Mouse (Mus musculus): Measurements from ENCODE around the gene Ccdc194.

Ccdc194 gene

DNA sequence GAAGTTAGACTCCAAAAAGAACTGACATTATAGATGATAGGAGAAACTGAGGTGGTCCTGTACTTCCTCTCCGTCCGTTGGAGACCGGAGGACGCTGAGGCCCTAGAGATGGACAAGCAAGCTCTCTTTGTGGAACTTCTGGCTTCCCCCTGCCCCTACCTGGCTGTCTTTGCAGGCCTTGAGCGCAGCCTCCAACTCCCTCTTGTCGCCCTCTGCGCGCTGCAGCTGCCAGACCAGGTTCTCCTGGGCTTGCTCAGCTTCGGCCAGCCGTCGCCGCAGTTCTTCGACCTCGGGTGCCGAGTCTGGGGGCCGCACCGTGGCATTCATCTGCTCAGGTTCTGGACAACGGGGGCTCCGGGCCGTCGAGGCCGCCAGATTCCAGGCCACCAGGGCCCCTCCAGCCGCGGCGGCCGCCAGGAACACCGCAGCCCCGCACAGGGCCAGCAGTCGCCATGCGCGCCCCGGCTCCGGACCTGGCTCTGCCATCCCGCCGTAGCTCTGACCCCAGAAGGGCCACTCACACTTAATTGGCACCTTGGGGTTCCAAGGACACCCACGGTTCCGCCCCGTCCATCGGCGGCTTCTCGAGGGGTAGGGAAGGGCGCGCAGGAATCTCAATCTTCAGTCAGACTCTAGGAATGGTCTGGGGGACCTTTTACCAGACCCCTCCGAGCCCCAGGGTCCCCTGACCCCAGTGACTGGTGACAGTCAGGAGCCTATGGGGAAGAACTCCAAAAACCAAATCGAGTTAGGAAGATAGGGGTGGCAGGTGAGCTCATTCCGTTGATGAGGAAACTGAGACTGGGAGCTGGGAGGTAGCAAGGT is at the start of gene Ccdc194:
Gene Ccdc194, minus strand, starts transcription at position 486 of the 825 bp plus-strand sequence.
- no peak for DNase-seq (ENCODE audit: low spot score in 2 of 2)

DNA sequence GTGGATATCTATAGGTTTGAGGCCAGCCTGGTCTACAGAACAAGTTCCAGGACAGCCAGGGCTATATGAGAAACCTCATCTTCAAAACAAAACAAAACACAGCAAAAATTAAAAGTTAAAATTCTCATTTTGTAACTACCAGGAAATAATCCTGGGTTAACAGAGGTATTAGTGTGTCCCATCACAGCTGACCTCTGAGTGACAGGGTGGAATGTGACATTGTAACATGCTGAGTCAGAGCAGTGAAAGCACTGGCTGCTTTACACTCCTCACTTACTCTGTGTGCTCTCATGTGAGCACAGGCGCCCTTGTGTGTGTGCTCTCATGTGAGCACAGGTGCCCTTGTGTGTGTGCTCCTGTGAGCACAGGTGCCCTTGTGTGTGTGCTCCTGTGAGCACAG is 49.5 kb upstream of the Ccdc194 start:
- no peak for DNase-seq (ENCODE audit: low spot score in 2 of 2)

DNA sequence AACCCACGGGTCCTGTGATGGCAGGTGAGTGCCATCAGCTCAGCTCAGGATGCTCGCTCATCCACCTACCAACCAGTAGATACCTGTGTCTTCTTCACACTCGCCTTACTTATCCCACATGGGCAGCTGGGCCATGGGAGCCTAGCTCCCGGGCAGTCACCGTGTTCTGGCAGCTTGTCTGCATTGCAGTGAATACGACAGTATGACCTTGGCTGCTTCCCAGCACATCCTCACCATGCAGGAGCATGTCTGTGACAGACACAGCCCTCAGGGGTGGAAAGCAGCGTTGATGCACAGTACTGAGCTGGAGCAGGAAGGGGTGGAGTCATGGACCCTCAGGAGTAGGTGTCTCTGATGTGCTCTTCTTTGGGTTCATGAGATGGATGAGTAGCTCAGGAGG is 48.9 kb upstream of the Ccdc194 start:
- no peak for DNase-seq (ENCODE audit: low spot score in 2 of 2)

DNA sequence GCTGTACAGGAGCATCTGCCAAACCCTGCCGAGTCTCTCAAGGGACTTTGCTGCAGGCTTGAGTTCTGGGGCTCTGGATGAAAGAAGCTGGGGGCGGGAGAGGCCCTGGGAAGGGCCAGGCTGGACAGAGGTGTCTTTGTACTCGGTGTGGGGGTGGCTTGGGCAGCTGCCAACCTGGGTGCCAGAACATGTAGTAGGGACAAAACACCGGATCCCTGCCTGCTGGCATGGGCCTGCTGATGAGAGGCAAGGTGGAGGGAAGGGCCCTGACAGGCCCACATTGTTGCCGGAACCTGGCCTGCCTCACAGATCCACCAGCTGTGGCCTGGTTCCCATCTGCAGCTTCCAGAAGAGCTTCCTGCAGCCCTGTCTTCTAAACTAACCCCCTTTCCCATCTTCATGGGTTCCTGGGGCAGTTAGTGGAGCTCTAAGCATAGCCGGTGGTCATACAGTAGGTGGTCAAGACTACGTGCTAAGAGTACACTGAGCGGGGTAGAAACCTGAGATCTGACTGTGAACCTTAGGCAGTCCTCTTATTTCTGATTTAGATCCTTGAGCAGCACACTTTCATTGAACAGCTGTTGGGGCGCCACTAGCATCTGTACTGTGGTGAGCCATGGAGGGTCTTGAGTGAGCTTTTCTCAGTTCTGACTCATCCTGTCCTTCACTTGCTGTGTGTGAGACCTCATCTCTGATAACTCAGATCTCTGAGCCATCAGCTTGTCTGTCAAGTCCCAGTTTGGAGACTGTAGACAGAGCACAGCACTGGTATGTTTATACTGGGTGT is 47.5 kb upstream of the Ccdc194 start:
- DNase-seq (ENCODE audit: low spot score in 2 of 2) = no peak

DNA sequence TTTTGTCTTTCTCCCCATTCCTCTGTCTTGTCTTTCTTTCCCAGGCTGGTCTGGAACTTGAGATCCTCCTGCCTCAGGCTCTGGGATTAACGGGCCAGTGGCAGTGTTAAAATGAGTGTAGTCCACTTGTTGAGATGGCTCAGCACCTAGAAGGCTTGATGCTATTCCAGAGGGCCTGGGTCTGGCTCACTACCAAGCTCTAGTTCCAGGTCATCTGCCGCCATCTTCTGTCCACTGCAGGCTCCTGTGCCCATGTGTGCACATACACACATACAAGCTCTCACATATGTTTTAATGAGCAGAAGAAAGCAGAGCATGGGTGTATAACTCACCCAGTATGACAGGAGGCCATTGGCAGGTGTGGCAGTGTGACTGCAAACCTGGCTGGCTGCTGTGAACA is 46.6 kb upstream of the Ccdc194 start:
- no peak for DNase-seq (ENCODE audit: low spot score in 2 of 2)

DNA sequence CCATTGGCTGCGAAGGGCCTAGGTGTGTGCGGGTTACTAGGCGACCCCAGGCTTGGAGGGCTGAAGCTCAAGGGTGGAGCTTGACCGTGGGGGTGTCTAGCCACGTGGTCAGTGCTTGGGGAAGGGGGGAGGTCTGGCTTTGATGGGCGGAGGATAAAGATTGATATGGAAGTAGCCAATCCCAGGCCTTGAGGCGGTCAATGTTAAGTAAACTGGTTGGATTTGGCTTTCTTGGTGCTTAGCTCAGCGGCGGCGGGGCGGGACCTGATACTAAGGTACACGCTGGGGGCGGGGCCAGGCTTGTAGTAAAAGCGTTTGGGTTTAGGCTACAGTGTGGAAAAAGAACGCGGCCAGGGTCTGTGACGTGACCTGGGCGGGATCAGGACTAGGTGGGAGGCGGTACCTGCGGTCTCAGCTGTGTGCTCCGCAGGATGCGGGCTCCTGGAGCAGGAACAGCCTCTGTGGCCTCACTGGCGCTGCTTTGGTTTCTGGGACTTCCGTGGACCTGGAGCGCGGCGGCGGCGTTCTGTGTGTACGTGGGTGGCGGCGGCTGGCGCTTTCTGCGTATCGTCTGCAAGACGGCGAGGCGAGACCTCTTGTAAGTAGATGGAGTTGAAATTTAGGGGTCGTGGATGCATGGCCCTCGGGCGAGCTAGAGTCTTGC is 44.9 kb upstream of the Ccdc194 start:
- DNase-seq (ENCODE audit: low spot score in 2 of 2) = peak; percentile 84 to 89

DNA sequence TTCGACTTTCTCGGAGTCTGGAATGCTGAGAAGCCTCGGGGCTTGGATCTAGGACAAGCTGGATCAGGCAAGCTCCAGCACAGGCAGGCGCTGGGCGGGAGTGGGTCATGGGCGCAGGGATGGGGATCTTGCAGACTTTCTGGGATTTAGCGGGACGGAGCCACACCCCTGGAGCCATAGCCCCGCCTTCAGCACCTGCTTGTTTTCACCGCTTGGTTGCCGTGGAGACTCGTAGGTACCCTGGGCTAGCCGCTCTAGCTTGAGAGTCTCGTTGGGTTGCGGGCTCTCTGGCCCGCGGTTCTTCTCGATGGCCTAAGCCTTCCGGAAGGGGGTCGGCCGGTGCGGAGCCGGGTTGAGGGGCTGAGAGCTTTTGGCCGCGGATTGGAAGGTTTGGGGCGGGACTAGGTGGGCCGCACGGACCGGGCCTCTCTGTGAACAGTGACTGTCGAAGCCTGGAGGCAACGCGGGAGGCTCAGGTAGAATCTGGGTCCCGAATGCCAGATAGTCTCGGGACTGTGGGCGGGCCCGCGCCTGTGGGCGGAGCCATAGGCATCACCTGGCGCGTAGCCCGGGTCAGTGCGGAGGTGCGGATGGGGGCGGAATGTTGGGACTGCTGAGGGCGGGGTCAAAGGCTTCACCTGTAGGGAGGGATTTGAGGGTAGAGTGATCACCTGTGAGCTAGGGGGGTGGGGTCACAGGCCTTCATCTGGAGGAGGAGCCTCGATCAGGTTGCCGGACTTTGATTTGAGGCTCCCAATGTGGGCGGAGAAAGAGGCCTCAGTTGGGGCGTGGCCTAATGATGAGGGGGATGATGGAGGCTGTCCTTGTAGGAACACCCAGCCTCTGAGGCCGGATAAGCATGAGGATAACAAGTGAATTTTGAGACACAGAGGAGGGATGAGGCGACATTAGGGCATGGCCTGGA is 44.1 kb upstream of the Ccdc194 start:
- peak; percentile 77 to 84 for DNase-seq (ENCODE audit: low spot score in 2 of 2)

DNA sequence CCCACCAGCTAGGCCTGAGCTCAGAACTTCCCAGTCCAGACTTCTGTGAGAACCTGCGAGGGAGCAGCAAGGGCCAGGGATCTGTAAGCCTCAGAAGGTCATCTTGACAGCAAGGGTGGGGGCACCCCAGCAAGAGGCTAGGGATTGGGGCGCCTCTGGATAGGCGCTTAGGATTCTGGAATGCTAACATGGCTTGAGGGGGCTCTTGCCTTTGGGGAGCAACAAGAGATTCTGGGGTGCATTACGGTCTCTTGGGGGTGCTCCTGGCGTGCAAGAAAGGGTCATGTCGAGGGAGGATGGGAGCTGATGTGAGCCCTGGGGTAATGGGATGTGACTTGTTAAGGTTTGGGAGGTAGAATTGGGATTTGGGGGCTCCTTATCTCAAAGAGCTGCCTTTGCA is 43.4 kb upstream of the Ccdc194 start:
- no peak for DNase-seq (ENCODE audit: low spot score in 2 of 2)

DNA sequence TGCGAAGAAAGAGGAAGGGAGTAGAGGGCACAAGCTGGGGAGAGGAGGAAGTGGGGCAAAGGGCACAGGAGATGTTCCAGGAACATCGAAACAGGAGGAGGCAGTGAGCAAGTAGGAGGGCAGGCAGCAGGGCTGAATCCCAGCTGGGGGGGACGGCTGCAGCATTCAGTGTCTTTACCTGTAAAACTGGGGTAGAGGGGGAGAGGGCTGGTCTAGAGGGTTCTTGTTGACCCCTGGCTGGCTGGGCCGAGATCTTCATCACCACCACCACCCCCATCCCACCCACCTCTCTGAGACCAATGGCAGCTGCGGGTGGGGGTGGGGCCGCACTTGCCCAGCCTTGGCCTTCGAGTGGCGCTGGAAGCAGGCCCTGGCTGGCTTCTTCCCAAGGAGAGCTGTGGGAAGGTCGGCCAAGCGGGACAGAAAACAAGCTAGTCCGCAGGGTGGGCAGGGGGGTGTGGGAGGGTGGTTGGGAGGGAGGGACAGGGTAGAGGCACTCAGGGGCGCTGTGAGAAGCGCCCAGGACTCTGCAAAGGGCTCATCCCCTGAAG is 43.0 kb upstream of the Ccdc194 start, which contains the start of gene Slc27a1:
Gene Slc27a1, plus strand, starts transcription at position 496 of the 551 bp plus-strand sequence.
- DNase-seq (ENCODE audit: low spot score in 2 of 2) = no peak

DNA sequence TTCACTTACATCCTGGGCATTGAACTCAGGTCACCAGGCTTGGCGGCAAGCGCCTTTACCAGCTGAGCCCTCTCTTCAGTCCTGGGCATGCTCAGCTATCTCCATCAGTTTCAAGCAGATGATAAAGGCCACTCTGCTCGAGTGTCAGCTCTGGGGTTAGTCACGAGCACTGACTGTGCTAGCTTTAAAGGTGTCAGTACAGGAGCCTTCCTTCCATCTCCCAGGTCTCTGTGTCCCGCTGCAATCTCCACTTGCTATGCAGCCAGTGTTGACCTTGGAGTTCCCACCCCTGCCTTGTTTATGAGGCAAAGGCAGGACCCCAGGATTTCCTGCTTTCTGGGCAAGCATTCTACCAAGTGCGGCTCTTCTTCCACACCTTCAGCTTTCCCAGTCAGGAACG is 42.1 kb upstream of the Ccdc194 start:
- DNase-seq (ENCODE audit: low spot score in 2 of 2) = no peak

DNA sequence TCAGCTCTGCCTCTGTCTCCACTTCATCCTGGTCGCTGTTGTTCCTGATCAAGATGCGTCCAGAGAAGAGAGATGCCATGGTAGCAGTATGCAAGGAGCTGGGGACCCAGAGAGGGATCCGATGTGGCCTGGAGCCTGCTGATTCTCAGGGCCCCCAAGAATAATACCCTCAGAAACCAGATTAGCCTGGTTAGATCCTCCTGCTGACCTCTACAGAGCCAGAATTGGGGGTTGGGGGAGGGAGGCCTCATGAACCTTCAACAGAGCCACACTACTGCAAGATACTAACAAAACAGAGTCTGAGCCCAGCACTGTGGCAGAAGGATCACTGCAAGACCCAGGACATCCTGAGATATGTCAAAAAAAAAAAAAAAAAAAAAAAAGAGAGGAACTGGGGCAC is 41.0 kb upstream of the Ccdc194 start, which contains the start of gene Nxnl1:
Gene Nxnl1, minus strand, starts transcription at position 101 of the 400 bp plus-strand sequence.
- no peak for DNase-seq (ENCODE audit: low spot score in 2 of 2)

DNA sequence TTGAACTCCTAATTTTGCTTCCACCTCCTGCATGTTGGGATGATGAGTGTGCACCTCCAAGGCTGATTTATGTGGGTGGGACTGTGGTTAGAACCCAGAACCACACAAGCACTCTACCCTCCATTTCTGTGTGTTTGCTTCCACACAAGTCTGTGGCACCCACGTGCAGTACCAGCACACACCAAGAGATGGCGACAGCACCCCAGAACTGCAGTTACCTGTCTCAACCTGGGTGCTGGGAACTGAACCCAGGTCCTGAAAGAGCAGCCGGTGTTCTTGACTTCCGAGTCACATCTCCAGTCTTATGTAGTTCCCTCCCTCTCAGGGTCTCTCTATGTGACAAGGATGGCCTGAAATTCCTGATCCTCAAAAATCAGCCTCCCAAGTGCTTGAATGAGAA is 38.5 kb upstream of the Ccdc194 start:
- no peak for DNase-seq (ENCODE audit: low spot score in 2 of 2)

DNA sequence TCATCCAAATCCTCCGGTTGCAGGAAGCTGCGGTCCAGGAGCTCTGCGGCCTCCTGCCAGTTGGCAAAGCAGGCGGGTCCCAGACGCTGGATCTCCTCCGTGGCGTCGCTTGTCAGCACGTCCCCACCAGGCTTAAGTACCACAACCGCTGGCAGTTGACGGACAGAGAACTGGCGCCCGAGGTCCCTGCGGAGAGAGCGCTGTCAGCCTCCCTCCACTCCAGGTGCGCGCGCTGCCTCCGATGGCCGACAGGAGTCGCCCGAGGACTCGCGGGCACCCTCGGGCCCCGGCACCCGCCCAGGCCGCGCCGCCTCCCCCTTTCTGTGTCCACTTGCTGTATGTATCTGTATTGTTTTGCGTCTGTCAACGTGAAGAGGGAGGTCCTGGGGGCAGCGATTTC is 37.2 kb upstream of the Ccdc194 start:
- DNase-seq (ENCODE audit: low spot score in 2 of 2) = peak; percentile 74 to 75

DNA sequence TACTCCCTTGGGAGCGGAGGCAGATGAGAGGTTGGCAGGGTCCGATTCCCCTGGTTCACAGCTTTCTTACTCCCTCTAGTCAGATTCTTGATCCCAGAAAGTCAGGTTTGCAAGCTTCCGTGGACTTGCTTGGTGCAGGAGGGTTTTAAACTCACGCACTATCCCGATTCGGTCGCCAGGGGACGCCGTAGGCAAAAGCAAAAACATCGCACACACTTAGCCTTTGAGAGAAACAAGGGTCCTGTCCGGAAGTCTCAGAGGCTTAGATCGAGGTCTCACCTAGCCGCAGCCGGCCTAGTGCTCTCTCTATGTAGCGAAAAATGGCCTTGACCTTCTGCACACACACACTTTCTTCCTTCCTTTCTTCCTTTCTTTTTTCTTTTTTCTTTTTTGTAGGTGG is 35.9 kb upstream of the Ccdc194 start:
- DNase-seq (ENCODE audit: low spot score in 2 of 2) = peak; percentile 53 to 60

DNA sequence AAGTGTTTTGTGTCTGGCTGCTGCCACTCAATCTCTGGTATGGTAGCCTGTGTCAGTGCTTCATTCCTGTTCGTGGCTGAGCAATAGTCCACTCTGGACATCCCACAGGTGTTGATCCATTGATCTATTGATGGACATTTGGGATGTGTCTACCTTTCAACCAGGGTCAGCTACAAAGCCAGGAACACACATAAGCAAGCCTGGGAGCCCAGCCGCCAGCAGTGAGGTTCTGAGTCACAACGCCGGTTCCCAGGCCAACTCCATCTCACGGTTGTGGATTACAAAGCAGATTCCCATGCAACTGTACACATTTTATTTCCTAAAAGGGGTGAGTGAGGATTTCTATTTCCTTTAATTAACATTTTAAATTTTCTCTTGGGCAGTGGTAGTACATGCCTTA is 35.3 kb upstream of the Ccdc194 start:
- DNase-seq (ENCODE audit: low spot score in 2 of 2) = no peak

DNA sequence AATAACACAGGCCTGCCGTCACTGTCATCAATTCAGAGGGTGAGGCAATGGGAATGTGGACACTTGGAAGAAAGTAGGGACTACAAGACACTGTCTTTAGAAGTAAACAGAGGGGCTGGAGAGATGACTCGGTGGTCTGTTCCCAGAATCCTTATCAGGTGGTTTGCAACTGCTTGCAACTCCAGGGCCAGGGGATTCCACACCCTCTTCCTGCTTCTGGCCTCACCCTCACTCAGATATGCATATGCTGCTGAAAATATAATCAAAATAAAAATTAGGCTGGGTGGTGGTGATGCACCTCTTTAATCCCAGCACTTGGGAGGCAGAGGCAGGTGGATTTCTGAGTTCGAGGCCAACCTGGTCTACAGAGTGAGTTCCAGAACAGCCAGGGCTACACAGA is 34.6 kb upstream of the Ccdc194 start:
- no peak for DNase-seq (ENCODE audit: low spot score in 2 of 2)

DNA sequence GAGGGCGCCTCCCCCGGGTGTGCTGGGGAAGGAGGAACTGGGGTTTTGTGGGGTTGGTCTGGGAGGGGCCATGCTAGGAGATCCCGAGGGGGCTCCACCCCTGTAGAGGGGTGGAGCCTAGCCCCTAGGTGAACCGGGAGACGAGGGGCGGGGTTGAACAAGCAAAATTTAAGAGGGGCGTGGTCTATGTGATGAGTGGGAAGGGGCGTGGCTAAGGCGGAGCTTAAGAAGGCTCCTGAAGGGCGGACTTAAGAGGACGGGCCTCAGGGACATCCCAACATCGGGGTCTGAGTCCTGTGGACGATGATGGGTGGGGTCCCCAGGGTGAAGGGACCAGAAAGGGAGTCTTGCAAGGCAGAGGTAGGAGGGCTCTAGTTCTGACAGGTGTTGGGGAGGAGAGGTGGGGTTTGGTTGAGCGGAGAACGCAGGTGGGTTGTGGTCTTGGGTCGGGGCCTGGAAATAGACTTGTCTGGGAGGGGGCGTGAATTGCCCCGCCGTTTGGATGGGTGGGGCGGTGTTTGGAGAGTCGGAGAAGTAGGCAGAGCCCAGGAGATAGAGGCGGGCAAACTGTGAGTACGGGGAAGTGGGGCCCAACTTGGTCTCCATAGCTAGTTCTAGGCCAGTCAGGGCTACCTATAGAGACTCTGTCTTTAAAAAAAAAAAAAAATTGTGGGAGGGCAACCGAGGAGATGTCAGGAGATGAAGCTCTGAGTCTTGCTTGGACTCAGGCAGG is 33.6 kb upstream of the Ccdc194 start:
- DNase-seq (ENCODE audit: low spot score in 2 of 2) = peak; percentile 77 to 85

DNA sequence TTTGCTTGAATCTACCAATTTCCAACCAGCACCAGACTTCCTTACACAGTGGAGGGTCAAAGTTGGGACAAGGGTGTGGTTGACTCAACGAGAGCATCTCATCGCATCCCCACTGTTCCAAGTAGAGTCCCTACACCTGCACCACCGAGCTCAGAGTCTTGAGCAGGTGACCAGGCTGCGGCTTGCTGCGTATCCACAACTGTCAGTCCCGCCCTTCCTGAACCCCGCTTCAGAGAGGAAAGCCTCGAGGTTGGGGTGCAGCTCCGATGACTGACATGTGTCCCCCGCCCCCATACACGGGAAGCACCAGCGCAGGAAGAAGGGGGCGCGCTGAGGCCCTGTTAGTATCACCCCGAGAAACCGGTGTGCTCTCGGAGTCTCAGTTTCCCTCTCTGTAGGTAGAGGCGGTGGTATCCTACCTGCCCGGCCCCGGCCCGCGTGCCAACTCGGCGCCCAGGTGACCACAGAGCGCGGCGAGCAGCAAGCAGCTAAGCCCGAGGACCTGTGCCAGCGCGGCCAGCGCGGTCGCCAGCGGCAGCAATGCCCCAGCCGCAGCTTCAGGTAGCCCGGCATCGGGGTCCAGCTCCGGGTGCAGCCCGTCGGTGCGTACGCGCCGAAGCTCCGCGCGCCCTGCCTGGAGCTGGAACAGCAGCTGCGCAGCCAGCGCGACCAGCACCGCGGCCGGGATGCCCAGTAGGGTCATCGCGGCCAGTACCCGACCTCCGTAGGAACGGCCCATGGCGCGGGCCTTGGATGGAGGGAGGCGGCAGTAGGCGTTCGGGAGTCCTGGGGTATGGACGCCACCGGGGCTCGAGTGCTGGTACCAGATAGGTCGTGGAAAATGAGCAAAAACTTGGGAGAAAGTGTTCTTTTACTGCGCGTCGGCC is 32.8 kb upstream of the Ccdc194 start, which contains the start of gene Tmem221:
Gene Tmem221, minus strand, starts transcription at position 801 of the 887 bp plus-strand sequence.
- DNase-seq (ENCODE audit: low spot score in 2 of 2) = no peak

DNA sequence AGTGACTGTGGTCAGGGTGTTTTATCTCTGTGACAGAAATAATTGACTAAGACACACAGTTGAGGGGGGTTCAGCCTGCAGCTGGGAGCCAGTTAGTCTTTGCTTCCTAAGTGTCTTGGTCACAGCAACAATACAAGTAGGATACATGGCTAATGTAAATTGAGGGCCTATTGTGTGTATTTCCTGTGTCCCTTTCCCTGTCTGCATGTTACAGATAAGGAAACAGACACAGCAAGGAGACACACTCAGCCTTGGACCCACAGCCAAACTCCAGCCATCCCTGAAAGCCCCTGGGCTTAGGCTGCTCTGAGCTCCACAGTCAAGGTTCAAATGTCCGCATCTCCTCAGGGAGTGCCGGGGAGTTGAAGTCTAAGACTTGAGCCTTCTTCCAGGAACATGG is 29.1 kb upstream of the Ccdc194 start:
- no peak for DNase-seq (ENCODE audit: low spot score in 2 of 2)

Measured in spleen, postnatal 36 days (tissue).